Mouse (Mus musculus) layer of hippocampus, adult 2 months (tissue): ENCODE results near the gene Spata1. TPM values are rescaled to one million over a fixed set of nuclear protein-coding genes. Genes with fewer than 3 reads are reported as not detected.
A peak's percentile ranks its signal among the peaks of the same experiment; 100 is the strongest.

Source experiments
- DNase-seq, 2 experiments: peaks; one replicate each; pipeline ENCODE4 v3.0.0; 2022; ENCODE audit warnings: low spot score in 2 of 2
- H3K27ac ChIP-seq: fragments of 200-600 bp; 2 replicates; pipeline ENCODE4 v1.8.1; 2022
- H3K4me3 ChIP-seq: fragments of 200-600 bp; 2 replicates; pipeline ENCODE4 v1.8.1; 2022; ENCODE audit warnings: mild to moderate bottlenecking
- CTCF ChIP-seq: fragments of 200-600 bp; conservative IDR thresholded peaks from 2 replicates; pipeline ENCODE4 v1.8.1; 2022; ENCODE audit warnings: antibody characterized with exemption, mild to moderate bottlenecking, moderate library complexity
- long read RNA-seq, 2 experiments: library from polyadenylated mRNA; stranded (forward); transcript quantifications; one replicate each; pipeline ENCODE4 v2.0.0; 2021; ENCODE audit warnings: borderline mapping rate in 2 of 2
- total RNA-seq, 2 experiments: library from RNA; stranded (reverse); gene quantifications; 2 replicates each; pipeline ENCODE4 v1.2.3; 2021

Gene Spata1
- total RNA-seq = 1 to 10 TPM; 2.8 to 4.9 TPM
- long read RNA-seq, experiment 1, partial matches to known transcripts = 1 of 3 reads
- long read RNA-seq, experiment 1, other reads (novel, unspliced or antisense) = 2 of 3 reads
- long read RNA-seq, experiment 2 = 0 reads

- peak; percentile 50 to 66 for DNase-seq
- Histone ChIP-seq H3K4me3 (peak within 1 kb of the TSS; percentile 74), H3K27ac (peak within 1 kb of the TSS; percentile 90)
- TF ChIP-seq CTCF = no peak
Observed at GRCm38 (mm10) chr3:146499431-146500002, at the start of gene Spata1, which contains the start of gene Gng5. Gene Spata1, minus strand, starts transcription at chr3:146499753. Gene Gng5, plus strand, starts transcription at chr3:146499807.

GRCm38 (mm10) chr3:146543632-146544031 lies 44.1 kb upstream of the Spata1 start:
- DNase-seq = no peak
- Histone ChIP-seq H3K27ac (no peak overlapping the region), H3K4me3 (no peak overlapping the region)
- no peak for TF ChIP-seq CTCF

- no peak for DNase-seq
- TF ChIP-seq CTCF = no peak
- no peak overlapping the region for H3K4me3 ChIP-seq
- no peak overlapping the region for H3K27ac ChIP-seq
Observed at GRCm38 (mm10) chr3:146540521-146541273, 41.1 kb upstream of the Spata1 start.

GRCm38 (mm10) chr3:146534986-146535385 lies 35.4 kb upstream of the Spata1 start:
- DNase-seq = no peak
- no peak overlapping the region for H3K27ac ChIP-seq
- TF ChIP-seq CTCF = no peak
- H3K4me3 ChIP-seq = no peak overlapping the region

- no peak overlapping the region for H3K27ac ChIP-seq
- no peak for DNase-seq
- no peak overlapping the region for H3K4me3 ChIP-seq
- no peak for TF ChIP-seq CTCF
Observed at GRCm38 (mm10) chr3:146528335-146528734, 28.8 kb upstream of the Spata1 start.

GRCm38 (mm10) chr3:146521652-146522020 lies 22.1 kb upstream of the Spata1 start:
- DNase-seq = no peak
- TF ChIP-seq CTCF = no peak
- peak overlapping the region; percentile 86 for H3K4me3 ChIP-seq
- peak overlapping the region; percentile 99 for H3K27ac ChIP-seq

GRCm38 (mm10) chr3:146520798-146521651 lies 21.5 kb upstream of the Spata1 start, which contains the start of gene Rpf1:
Gene Rpf1, minus strand, starts transcription at chr3:146521429.
- peak within 1 kb of the TSS; percentile 99 for H3K27ac ChIP-seq
- H3K4me3 ChIP-seq = peak within 1 kb of the TSS; percentile 86
- no peak for TF ChIP-seq CTCF
- DNase-seq = peak; percentile 87 to 92

GRCm38 (mm10) chr3:146520226-146520797 lies 20.8 kb upstream of the Spata1 start:
- H3K27ac ChIP-seq = peak overlapping the region; percentile 99
- peak; percentile 68 for TF ChIP-seq CTCF
- H3K4me3 ChIP-seq = peak overlapping the region; percentile 86
- DNase-seq = no peak

- no peak overlapping the region for H3K27ac ChIP-seq
- DNase-seq = no peak
- no peak overlapping the region for H3K4me3 ChIP-seq
- TF ChIP-seq CTCF = no peak
Observed at GRCm38 (mm10) chr3:146506711-146507110, 7.2 kb upstream of the Spata1 start.

- DNase-seq = no peak
- Histone ChIP-seq H3K27ac (peak overlapping the region; percentile 82; the same call in 1 of the 2 replicates), H3K4me3 (no peak overlapping the region)
- TF ChIP-seq CTCF = no peak
Observed at GRCm38 (mm10) chr3:146501601-146502123, 2.1 kb upstream of the Spata1 start.

GRCm38 (mm10) chr3:146500810-146501201 lies 1.3 kb upstream of the Spata1 start:
- Histone ChIP-seq H3K4me3 (peak overlapping the region; percentile 74), H3K27ac (peak overlapping the region; percentile 82)
- no peak for TF ChIP-seq CTCF
- no peak for DNase-seq
